Mouse (Mus musculus) liver, embryonic 14.5 days (tissue): ENCODE data around the gene Bax.

Source experiments
- CTCF ChIP-seq: IDR thresholded peaks from 2 replicates; pipeline ENCODE4 v1.5.1; 2016; ENCODE audit warnings: antibody characterized with exemption, low read depth, control low read depth
- EP300 ChIP-seq: IDR thresholded peaks from 2 replicates; pipeline ENCODE4 v1.6.1; 2016; ENCODE audit warnings: antibody characterized with exemption, low read depth

- peak; percentile 55 for TF ChIP-seq CTCF
- TF ChIP-seq EP300, result no peak
These were observed 29.0 kb downstream of the Bax start, which contains the start of gene Ruvbl2 for GRCm38 (mm10) chr7:45437521-45438276.
